Mouse (Mus musculus): Measurements from ENCODE around the gene Mettl21a. TPM values are rescaled to one million over a fixed set of nuclear protein-coding genes. Genes with fewer than 3 reads are reported as not detected.
A peak's percentile ranks its signal among the peaks of the same experiment; 100 is the strongest.

Mettl21a gene
- total and polyA plus RNA-seq, 3 experiments = 18.4 to 38.8 (median 25.7) TPM

DNA sequence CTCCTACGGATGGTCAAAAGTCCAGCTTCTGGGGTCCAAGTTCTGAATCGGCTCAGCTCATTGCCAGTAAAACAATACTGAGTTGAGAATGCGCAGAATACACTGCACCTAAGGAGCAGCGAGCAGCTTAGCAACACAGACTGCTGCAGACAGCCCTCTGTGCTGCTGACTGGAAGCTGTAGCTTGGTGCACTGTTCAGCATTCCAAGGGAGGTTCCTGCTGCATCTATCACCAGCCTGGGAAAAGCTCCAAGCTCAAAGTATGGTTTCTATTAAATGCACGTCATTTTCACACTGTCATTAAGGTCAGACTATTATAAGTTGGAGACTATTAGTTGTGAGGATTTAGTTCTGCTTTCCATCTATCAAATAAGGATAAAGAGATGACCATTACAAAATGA is 4.1 kb upstream of the Mettl21a start:
- no peak overlapping the region for H3K27ac ChIP-seq (ENCODE audit: insufficient read depth, low read depth)
- no peak for TF ChIP-seq POLR2AphosphoS2 (IDR thresholded peaks at IDR 0.05; ENCODE audit: low read depth, low read length)
- no peak for TF ChIP-seq ZMIZ1 (IDR thresholded peaks at IDR 0.05; ENCODE audit: low read depth, low read length)
- no peak for TF ChIP-seq TCF12 (IDR thresholded peaks at IDR 0.05; ENCODE audit: low read depth, low read length)
- no peak for TF ChIP-seq UBTF (IDR thresholded peaks at IDR 0.05; ENCODE audit: low read depth, low read length)
- peaks cover 0 to 17% of the 10 kb centered on the region in 2 experiments; a peak in 2 of 4 replicates for H3K4me1 ChIP-seq (ENCODE audit: control insufficient read depth in 1 of 2, insufficient read depth in 2 of 2)
- no peak overlapping the region for H3K4me2 ChIP-seq (ENCODE audit: insufficient read depth, low read depth, poor library complexity, severe bottlenecking)
- no peaks in the 10 kb centered on the region for H3K27me3 ChIP-seq (replicated peaks)
- in situ Hi-C loops (cut with MboI; ENCODE audit: low pct_ligation_motif_present, low pct_unique_long_range_greater_than_20kb, low sequenced_read_pairs) = no loop called here
- H3K36me3 ChIP-seq (replicated peaks in 1 of 2; ENCODE audit: control insufficient read depth in 1 of 2, insufficient read depth in 1 of 2, low read length in 1 of 2) = peaks cover 0 to 13% of the 10 kb centered on the region in 2 experiments
- no peaks in the 10 kb centered on the region for H3K79me2 ChIP-seq (replicated peaks; ENCODE audit: control insufficient read depth, extremely low read depth, insufficient read depth, poor library complexity, severe bottlenecking)
- no peak for DNase-seq (ENCODE audit: extremely low read depth)
- dilution Hi-C loops (cut with MboI; ENCODE audit: extremely low pct_ligation_motif_present, extremely low pct_unique_long_range_greater_than_20kb, low sequenced_read_pairs) = no loop called here
- H3K9me3 ChIP-seq (replicated peaks; ENCODE audit: low read length) = no peaks in the 10 kb centered on the region
- H3K9ac ChIP-seq (ENCODE audit: insufficient read depth, low read depth) = no peak overlapping the region
- H3K4me3 ChIP-seq (replicated peaks in 1 of 3; ENCODE audit: low read depth in 2 of 3, low read length in 2 of 3, poor library complexity in 1 of 3) = no peak overlapping the region

DNA sequence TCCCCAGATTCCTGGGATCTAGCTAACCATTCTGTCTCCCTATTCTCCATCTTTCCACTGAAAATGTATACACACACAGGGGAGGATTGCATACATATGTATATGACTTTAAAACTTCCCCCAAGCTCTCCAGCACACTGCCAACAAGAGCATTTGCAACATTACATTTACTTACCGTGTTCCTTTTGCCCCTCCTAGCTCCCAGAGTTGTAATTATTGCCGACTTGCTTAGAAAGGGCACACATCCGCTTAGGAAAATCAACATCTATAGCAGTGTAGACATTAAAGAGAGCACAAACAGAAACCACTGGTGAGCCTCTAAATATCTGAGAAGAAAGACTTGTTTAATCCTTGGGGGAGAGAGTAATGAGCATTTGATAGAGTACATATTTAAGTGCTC is 1.2 kb upstream of the Mettl21a start:
- H3K4me3 ChIP-seq (replicated peaks in 1 of 3; ENCODE audit: low read depth in 2 of 3, low read length in 2 of 3, poor library complexity in 1 of 3) = peak overlapping the region; percentile 88 to 91 (median 89)
- in situ Hi-C loops (cut with MboI; ENCODE audit: low pct_ligation_motif_present, low pct_unique_long_range_greater_than_20kb, low sequenced_read_pairs) (loop anchor here (5.0 kb wide), 1 partner anchor 79 kb away; no protein-coding TSS in a partner anchor), dilution Hi-C loops (cut with MboI; ENCODE audit: extremely low pct_ligation_motif_present, extremely low pct_unique_long_range_greater_than_20kb, low sequenced_read_pairs) (no loop called here)
- TF ChIP-seq MAZ (IDR thresholded peaks at IDR 0.05; ENCODE audit: low read depth, low read length) = 0 out of 2 replicates have a peak, but pooled peaks have one; percentile 10
- no peak for TF ChIP-seq CHD2 (IDR thresholded peaks at IDR 0.05; ENCODE audit: low read length)
- H3K9ac ChIP-seq (ENCODE audit: insufficient read depth, low read depth) = peak overlapping the region; percentile 79
- no peaks in the 10 kb centered on the region; the same call in 1 of the 2 replicates for H3K79me2 ChIP-seq (replicated peaks; ENCODE audit: control insufficient read depth, extremely low read depth, insufficient read depth, poor library complexity, severe bottlenecking)
- peak; percentile 11 for DNase-seq (ENCODE audit: extremely low read depth)
- peaks cover 0 to 15% of the 10 kb centered on the region in 2 experiments for H3K36me3 ChIP-seq (replicated peaks in 1 of 2; ENCODE audit: control insufficient read depth in 1 of 2, insufficient read depth in 1 of 2, low read length in 1 of 2)
- H3K27me3 ChIP-seq (replicated peaks) = no peaks in the 10 kb centered on the region
- peaks cover under 1 to 26% of the 10 kb centered on the region in 2 experiments for H3K4me1 ChIP-seq (ENCODE audit: control insufficient read depth in 1 of 2, insufficient read depth in 2 of 2)
- no peaks in the 10 kb centered on the region for H3K9me3 ChIP-seq (replicated peaks; ENCODE audit: low read length)
- H3K27ac ChIP-seq (ENCODE audit: insufficient read depth, low read depth) = no peak overlapping the region
- peak overlapping the region; percentile 35 for H3K4me2 ChIP-seq (ENCODE audit: insufficient read depth, low read depth, poor library complexity, severe bottlenecking)

- in situ Hi-C loops (cut with MboI; ENCODE audit: low pct_ligation_motif_present, low pct_unique_long_range_greater_than_20kb, low sequenced_read_pairs) = loop anchor here (5.0 kb wide), 1 partner anchor 80 kb away; no protein-coding TSS in a partner anchor
- dilution Hi-C loops (cut with MboI; ENCODE audit: extremely low pct_ligation_motif_present, extremely low pct_unique_long_range_greater_than_20kb, low sequenced_read_pairs) = no loop called here
- H3K36me3 ChIP-seq (replicated peaks in 1 of 2; ENCODE audit: control insufficient read depth in 1 of 2, insufficient read depth in 1 of 2, low read length in 1 of 2) = peaks cover 0 to 19% of the 10 kb centered on the region in 2 experiments
- TF ChIP-seq CTCF (conservative IDR thresholded peaks at IDR 0.05 in 1 of 2, IDR thresholded peaks at IDR 0.05 in 1 of 2; ENCODE audit: low read depth in 2 of 2, low read length in 2 of 2) (peak; percentile 21 to 86; a peak in 2 of 4 replicates), TCF12 (IDR thresholded peaks at IDR 0.05; ENCODE audit: low read depth, low read length) (no peak), POLR2A (IDR thresholded peaks at IDR 0.05; ENCODE audit: low read depth, low read length) (no peak), SIN3A (IDR thresholded peaks at IDR 0.05; ENCODE audit: low read length) (no peak), MYC (IDR thresholded peaks at IDR 0.05; ENCODE audit: low read depth, low read length) (no peak), CHD1 (IDR thresholded peaks at IDR 0.05; ENCODE audit: low read depth, low read length) (no peak), RAD21 (IDR thresholded peaks at IDR 0.05; ENCODE audit: low read depth, low read length) (peak; percentile 62), JUN (IDR thresholded peaks at IDR 0.05; ENCODE audit: insufficient read depth, low read depth, low read length) (no peak), ZNF384 (IDR thresholded peaks at IDR 0.05; ENCODE audit: low read depth, low read length) (no peak), UBTF (IDR thresholded peaks at IDR 0.05; ENCODE audit: low read depth, low read length) (no peak), ELF1 (IDR thresholded peaks at IDR 0.05; ENCODE audit: low read depth, low read length) (no peak; the same call in 1 of the 2 replicates), E2F4 (IDR thresholded peaks at IDR 0.05; ENCODE audit: insufficient replicate concordance, low read depth, low read length) (no peak), TBP (conservative IDR thresholded peaks at IDR 0.05; ENCODE audit: low read depth, low read length) (0 out of 2 replicates have a peak, but pooled peaks have one; percentile 21), IRF4 (IDR thresholded peaks at IDR 0.05; ENCODE audit: low read depth, low read length) (peak; percentile 33; the same call in 1 of the 2 replicates), NELFE (IDR thresholded peaks at IDR 0.05; ENCODE audit: low read depth, low read length) (no peak), EP300 (IDR thresholded peaks at IDR 0.05; ENCODE audit: low read length) (no peak), ZC3H11A (IDR thresholded peaks at IDR 0.05; ENCODE audit: low read depth, low read length) (no peak), ZMIZ1 (IDR thresholded peaks at IDR 0.05; ENCODE audit: low read depth, low read length) (no peak), POLR2AphosphoS2 (IDR thresholded peaks at IDR 0.05; ENCODE audit: low read depth, low read length) (no peak), BHLHE40 (IDR thresholded peaks at IDR 0.05; ENCODE audit: low read depth, low read length) (peak; percentile 48; the same call in 1 of the 2 replicates), USF1 (IDR thresholded peaks at IDR 0.05; ENCODE audit: low read depth, low read length) (no peak), GABPA (IDR thresholded peaks at IDR 0.05; ENCODE audit: insufficient replicate concordance, low read depth, low read length) (no peak), MAFK (IDR thresholded peaks at IDR 0.05; ENCODE audit: insufficient replicate concordance, low read length) (no peak), ZKSCAN1 (IDR thresholded peaks at IDR 0.05; ENCODE audit: borderline replicate concordance, low read depth, low read length) (no peak)
Observed at GRCm38 (mm10) chr1:64617715-64617984, 608 bp upstream of the Mettl21a start.

More at GRCm38 (mm10) chr1:64617715-64617984, 608 bp upstream of the Mettl21a start:
- H3K4me2 ChIP-seq (ENCODE audit: insufficient read depth, low read depth, poor library complexity, severe bottlenecking) = peak overlapping the region; percentile 35
- peak overlapping the region; percentile 88 to 91 (median 89) for H3K4me3 ChIP-seq (replicated peaks in 1 of 3; ENCODE audit: low read depth in 2 of 3, low read length in 2 of 3, poor library complexity in 1 of 3)
- H3K27ac ChIP-seq (ENCODE audit: insufficient read depth, low read depth) = peak overlapping the region; percentile 97
- H3K27me3 ChIP-seq (replicated peaks) = no peaks in the 10 kb centered on the region
- peaks cover 5 to 31% of the 10 kb centered on the region in 2 experiments for H3K4me1 ChIP-seq (ENCODE audit: control insufficient read depth in 1 of 2, insufficient read depth in 2 of 2)
- H3K9me3 ChIP-seq (replicated peaks; ENCODE audit: low read length) = no peaks in the 10 kb centered on the region
- H3K79me2 ChIP-seq (replicated peaks; ENCODE audit: control insufficient read depth, extremely low read depth, insufficient read depth, poor library complexity, severe bottlenecking) = no peaks in the 10 kb centered on the region; the same call in none of the 2 replicates
- peak; percentile 71 for DNase-seq (ENCODE audit: extremely low read depth)
- peak overlapping the region; percentile 79 for H3K9ac ChIP-seq (ENCODE audit: insufficient read depth, low read depth)

Data from CH12.LX (cell line).